Mouse (Mus musculus) frontal cortex, adult 2 months (tissue): ENCODE data around the gene Tbcel. TPM values are rescaled to one million over a fixed set of nuclear protein-coding genes. Genes with fewer than 3 reads are reported as not detected.

Source experiments
- DNase-seq, 2 experiments: peaks; one replicate each; pipeline ENCODE4 v3.0.0; 2022; ENCODE audit warnings: low spot score in 1 of 2; ENCODE audit errors: extremely low spot score in 1 of 2
- polyA plus RNA-seq: library from polyadenylated mRNA; depleted of rRNA; stranded (reverse); fragments of >200 nt; gene quantifications from 2 replicates; pipeline ENCODE4 v1.2.3, GENCODE M21; 2012; rRNA removed

The Tbcel gene
- polyA plus RNA-seq: 33.2 and 33.3 TPM in 2 replicates

GRCm38 (mm10) chr9:42507709-42508108 lies at the start of gene Tbcel:
Tbcel (minus strand) TSS chr9:42507809.
- DNase-seq: no peak

- DNase-seq: no peak
Measured at GRCm38 (mm10) chr9:42555186-42555585, 47.6 kb upstream of the Tbcel start.

DNA sequence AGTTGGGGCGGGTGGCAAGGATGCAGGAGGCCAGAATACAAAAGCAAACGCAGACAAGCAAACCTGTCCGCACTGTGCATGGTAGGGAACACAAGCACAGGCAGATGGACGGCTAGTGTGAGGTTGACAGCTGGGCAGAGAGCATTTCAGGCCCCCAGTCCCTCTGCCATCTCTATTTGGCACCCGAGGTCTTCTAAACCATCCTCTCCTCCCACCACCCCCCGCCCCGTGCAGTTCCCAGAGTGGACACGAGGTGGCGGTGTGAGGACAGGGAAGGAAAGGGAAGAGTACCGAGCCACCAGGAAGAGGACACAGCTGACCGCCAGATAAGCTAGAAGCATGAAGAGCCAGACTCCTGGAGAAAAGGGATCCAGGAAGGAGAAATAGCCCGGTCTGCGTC lies 42.5 kb upstream of the Tbcel start:
- DNase-seq: peak in 1 of 2 experiments; percentile 88

- no peak for DNase-seq
Measured at GRCm38 (mm10) chr9:42548981-42549380, 41.4 kb upstream of the Tbcel start.

DNA sequence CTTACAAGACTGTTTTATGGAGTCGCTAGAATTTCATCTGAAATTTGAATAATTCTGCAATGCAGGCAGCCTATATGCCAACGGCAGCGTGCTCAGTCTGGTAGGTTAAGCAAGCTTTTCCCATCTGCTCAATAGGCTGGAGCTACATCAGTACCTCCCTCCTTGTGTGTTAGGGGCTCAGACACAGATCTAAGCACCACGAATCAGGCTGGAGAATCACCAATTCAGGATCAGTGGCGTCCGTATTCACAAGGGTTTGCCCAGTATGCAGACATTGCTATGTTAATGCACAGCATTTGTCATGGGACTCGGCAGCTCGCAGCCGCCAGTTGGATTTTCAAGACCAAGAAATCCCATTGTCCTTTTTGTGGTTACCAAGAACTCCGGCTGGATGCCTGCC lies 36.9 kb upstream of the Tbcel start:
- DNase-seq: no peak

GRCm38 (mm10) chr9:42533491-42533890 lies 25.9 kb upstream of the Tbcel start:
- no peak for DNase-seq

DNA sequence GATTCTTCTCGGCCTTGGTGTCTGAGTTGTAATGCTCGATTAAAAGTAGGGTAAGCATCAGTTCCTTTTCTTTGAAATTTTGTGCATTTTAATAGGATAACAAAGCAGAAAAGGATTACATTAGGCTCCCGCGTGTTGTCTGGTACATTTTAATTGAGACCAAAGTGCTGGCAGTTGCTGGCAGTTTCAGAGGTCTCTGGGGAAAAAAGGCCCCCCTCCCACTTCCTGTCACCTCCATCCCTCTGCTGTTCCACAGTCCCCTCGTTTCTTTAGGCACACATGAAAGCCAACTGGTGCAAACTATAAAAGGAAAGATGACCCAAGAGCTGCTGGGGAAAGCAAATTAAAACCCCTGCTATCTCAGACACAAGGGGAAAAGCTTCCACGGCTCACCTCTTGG lies 25.4 kb upstream of the Tbcel start:
- no peak for DNase-seq

- DNase-seq: no peak
Measured at GRCm38 (mm10) chr9:42531951-42532350, 24.3 kb upstream of the Tbcel start.

DNA sequence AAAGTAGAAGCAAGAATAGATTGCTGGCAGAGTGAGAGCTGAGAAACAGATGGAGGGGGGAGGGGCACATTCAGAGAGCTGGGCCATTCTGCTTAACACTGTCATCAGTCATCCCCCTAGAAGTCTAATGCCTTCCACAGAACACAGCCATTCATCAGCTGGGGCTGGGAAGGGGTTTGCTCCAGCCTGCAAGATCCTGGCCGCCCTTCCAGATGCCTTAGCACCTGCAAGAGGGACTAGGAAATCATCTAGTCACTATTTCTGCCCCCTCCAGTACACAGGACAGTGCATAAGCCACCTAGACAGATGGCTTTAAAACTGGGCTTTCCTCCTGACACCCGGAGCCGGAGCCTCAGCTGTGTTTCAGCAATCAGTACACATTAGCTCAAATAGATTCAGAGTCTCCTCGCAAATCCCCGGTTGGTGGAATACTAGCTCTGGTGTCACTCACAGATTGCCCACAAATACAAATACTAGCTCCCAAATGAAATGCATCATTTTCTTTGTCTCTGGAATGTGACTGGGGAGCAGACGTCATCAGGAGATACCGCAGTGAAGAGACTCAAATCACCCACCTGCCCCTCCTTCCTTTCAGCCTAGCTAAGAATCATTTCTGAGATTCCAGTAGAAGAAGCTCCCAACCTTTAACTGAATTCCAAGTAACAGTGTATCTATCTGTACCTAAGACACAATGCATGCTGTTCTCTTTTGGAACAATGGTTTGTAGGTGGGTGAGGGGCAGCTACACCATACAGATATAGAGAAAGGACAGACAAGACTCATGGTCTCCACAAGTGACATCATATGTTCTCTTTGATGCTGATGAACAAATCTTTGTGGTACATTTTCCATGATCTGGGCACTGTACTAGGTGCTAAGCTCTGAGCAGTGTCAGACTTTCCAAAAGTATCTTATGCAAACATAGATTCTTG lies 22.9 kb upstream of the Tbcel start:
- DNase-seq: peak; percentile 26 to 72

GRCm38 (mm10) chr9:42520587-42521084 lies 13.0 kb upstream of the Tbcel start:
- peak; percentile 41 to 45 for DNase-seq

- DNase-seq: peak in 1 of 2 experiments; percentile 36
Measured at GRCm38 (mm10) chr9:42518163-42518562, 10.6 kb upstream of the Tbcel start.

GRCm38 (mm10) chr9:42513159-42513558 lies 5.5 kb upstream of the Tbcel start:
- DNase-seq: no peak

DNA sequence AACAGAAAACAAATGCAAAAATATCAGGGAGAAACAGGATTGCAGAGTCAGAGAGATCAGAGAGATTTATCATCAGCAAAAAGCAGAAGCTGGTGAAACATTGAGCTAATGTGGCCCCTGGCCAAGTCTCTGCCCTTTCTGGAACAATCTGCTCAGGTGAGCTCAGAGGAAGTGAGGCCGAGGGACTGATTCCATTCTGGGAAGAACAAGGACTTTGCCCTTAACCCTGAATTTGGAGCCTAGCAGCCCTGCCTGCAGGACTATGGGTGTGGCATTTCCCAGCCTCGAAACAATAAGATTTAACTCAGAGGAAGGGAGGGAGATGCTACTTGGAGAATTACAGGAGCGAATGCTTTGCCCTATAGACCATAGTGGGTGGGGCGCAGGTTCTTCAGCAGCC lies 4.7 kb upstream of the Tbcel start:
- no peak for DNase-seq

DNA sequence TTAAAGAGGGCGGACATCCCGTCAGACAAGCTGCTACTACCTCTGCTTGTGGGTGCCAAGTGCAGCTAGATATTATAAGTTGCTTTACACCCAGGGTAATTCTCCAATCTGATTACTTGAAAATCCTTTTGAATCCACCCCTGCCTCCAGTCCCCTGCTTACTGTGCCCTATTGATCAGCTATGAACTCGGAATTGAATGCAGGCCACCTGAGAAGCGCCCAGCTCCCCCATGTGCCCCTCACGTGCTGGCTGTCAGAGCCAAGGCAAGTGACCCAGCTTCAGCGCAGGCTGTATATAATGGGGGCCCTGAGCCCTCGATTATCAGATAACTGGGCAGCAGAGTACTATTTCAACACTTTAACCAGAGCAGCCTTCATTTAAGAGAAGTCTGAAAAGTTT lies 626 bp upstream of the Tbcel start:
- DNase-seq: no peak

DNA sequence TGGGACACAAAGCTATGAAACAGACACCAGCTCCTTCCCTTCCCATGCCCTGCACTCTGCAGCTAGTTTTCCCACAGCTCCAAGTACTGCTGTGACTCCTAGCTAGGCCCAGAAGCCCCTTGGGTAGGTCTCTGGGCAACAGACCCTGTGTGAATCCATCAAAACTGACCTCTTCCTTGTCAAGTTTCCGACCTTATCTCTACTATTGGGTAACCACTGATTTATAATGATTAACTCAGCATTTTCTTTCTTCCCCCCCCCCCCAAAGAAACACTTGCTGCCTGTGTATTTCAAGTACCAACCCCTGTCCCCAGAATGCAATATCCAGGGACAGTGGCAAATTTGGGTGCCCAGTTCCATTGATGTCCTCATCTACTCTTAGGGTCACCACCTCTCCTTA lies 587 bp downstream of the Tbcel start:
- DNase-seq: no peak

- no peak for DNase-seq
Measured at GRCm38 (mm10) chr9:42504971-42505510, 2.6 kb downstream of the Tbcel start.

DNA sequence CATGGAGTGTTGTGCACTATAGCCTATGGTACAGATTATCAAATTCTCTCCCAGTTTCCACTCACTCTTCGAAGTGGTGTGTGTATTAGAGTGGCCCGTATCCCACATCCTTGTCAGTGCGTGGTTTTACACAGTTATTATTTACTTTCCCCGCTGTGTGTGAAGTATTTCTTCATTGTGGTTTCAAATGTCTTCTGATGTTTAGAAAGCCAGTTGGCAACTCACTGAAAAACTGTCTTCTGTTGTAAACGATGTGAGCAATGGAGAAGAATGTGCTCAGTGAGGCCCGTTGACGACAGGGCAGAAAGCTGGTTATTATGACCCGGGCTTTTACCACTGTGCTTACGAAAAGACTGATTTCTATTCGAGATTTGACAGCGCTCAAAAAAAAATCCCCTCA lies 3.0 kb downstream of the Tbcel start:
- no peak for DNase-seq

GRCm38 (mm10) chr9:42503709-42504108 lies 3.9 kb downstream of the Tbcel start:
- DNase-seq: no peak

DNA sequence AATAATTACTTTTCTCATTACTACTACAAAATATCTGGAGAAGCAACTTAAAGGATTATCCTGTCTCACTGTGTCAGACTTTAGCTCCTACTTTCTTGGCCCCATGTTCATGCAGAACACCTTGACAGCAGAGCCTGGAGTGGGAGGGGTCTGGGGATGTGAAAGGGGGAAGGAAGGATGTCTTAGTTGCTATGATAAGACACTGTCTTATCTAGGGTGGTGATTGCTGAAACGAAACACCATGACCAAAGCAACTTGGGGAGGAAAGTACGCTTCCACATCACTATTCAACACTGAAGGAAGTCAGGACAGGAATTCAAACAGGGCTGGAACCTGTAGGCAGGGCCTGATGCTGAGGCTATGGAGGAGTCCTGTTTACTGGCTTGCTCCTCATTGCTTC lies 11.3 kb downstream of the Tbcel start:
- no peak for DNase-seq

GRCm38 (mm10) chr9:42491780-42492179 lies 15.8 kb downstream of the Tbcel start:
- DNase-seq: peak; percentile 50 to 77

GRCm38 (mm10) chr9:42490589-42491382 lies 16.8 kb downstream of the Tbcel start:
- DNase-seq: no peak
